Mouse (Mus musculus) MEL-GATA-1-ER (cell line): ENCODE measurements around the gene Eif2ak3.
"Not testable (repeated sequence)": the region's sequence is repeated elsewhere in the genome, so short reads cannot be mapped to it uniquely, and the experiment has no call there.

Experiments
- DNase-seq: peaks from one replicate; pipeline ENCODE4 v3.0.0-alpha.2; 2012; ENCODE audit warnings: low read depth; ENCODE audit errors: extremely low read depth

The Eif2ak3 gene

GRCm38 (mm10) chr6:70844002-70844804 is at the start of gene Eif2ak3:
Gene Eif2ak3, plus strand, starts transcription at chr6:70844515.
- DNase-seq: peak; percentile 100

- peak; percentile 53 for DNase-seq
Observed at GRCm38 (mm10) chr6:70796940-70797339, 47.4 kb upstream of the Eif2ak3 start.

- DNase-seq: peak; percentile 66
Observed at GRCm38 (mm10) chr6:70797581-70798251, 46.6 kb upstream of the Eif2ak3 start.

GRCm38 (mm10) chr6:70804632-70805031 is 39.7 kb upstream of the Eif2ak3 start:
- DNase-seq: peak; percentile 62

GRCm38 (mm10) chr6:70805267-70805666 is 39.0 kb upstream of the Eif2ak3 start:
- DNase-seq: no peak

- peak; percentile 57 for DNase-seq
Observed at GRCm38 (mm10) chr6:70805820-70806513, 38.3 kb upstream of the Eif2ak3 start.

- DNase-seq: no peak
Observed at GRCm38 (mm10) chr6:70806514-70806912, 37.8 kb upstream of the Eif2ak3 start.

GRCm38 (mm10) chr6:70810524-70810923 is 33.8 kb upstream of the Eif2ak3 start:
- no peak for DNase-seq

- peak; percentile 69 for DNase-seq
Observed at GRCm38 (mm10) chr6:70811557-70812525, 32.5 kb upstream of the Eif2ak3 start.

- no peak for DNase-seq
Observed at GRCm38 (mm10) chr6:70812526-70812895, 31.8 kb upstream of the Eif2ak3 start.

GRCm38 (mm10) chr6:70813921-70814628 is 30.2 kb upstream of the Eif2ak3 start:
- no peak for DNase-seq

- no peak for DNase-seq
Observed at GRCm38 (mm10) chr6:70814629-70814950, 29.7 kb upstream of the Eif2ak3 start.

GRCm38 (mm10) chr6:70815471-70815870 is 28.8 kb upstream of the Eif2ak3 start:
- DNase-seq: no peak

GRCm38 (mm10) chr6:70821566-70821965 is 22.7 kb upstream of the Eif2ak3 start:
- DNase-seq: no peak

- no peak for DNase-seq
Observed at GRCm38 (mm10) chr6:70822386-70822910, 21.9 kb upstream of the Eif2ak3 start.

- not testable (repeated sequence) for DNase-seq
Observed at GRCm38 (mm10) chr6:70823277-70823676, 21.0 kb upstream of the Eif2ak3 start.

- peak; percentile 85 for DNase-seq
Observed at GRCm38 (mm10) chr6:70824085-70824986, 20.0 kb upstream of the Eif2ak3 start.

GRCm38 (mm10) chr6:70824987-70825337 is 19.4 kb upstream of the Eif2ak3 start:
- DNase-seq: no peak

GRCm38 (mm10) chr6:70829451-70829850 is 14.9 kb upstream of the Eif2ak3 start:
- DNase-seq: no peak
